Mouse (Mus musculus) liver, adult 2 months (tissue): ENCODE measurements around the gene Foxo1.

Experiments
- CTCF ChIP-seq: fragments of 200-500 bp; IDR thresholded peaks from 2 replicates; pipeline ENCODE4 v1.5.1; 2011; ENCODE audit warnings: low read depth, low read length, control low read depth
- POLR2A ChIP-seq: fragments of 200-500 bp; IDR thresholded peaks from 2 replicates; pipeline ENCODE4 v1.6.1; 2011; ENCODE audit warnings: low read length, control low read depth; ENCODE audit not compliant: insufficient read depth; ENCODE audit errors: extremely low read depth

DNA sequence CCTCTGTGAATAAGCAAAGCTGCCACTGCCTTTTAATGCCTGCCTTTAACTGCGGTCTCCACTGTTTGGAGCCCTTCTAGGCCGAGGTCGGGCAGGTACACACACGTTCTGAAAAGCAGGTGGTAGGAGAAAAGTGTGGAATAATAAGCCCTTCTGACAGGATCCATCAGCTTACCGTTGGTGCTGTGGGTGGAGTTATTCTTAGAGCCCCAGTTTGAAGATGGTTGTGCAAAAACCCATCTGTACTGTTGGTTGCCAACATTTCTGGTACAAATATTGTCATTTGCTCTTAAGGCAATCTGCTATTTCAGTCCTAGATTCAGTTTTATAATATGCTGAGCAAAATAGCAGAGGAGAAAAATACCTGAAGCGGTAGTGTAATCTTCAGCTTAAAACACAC, 58.6 kb downstream of the Foxo1 start:
- TF ChIP-seq CTCF (no peak), POLR2A (no peak)
